Mouse (Mus musculus): ENCODE measurements around the gene Fam83e. TPM values are rescaled to one million over a fixed set of nuclear protein-coding genes. Genes with fewer than 3 reads are reported as not detected.
A peak's percentile ranks its signal among the peaks of the same experiment; 100 is the strongest.

The Fam83e gene
- polyA plus RNA-seq, 1 experiment from 2014 or later, result 0.80 TPM

DNA sequence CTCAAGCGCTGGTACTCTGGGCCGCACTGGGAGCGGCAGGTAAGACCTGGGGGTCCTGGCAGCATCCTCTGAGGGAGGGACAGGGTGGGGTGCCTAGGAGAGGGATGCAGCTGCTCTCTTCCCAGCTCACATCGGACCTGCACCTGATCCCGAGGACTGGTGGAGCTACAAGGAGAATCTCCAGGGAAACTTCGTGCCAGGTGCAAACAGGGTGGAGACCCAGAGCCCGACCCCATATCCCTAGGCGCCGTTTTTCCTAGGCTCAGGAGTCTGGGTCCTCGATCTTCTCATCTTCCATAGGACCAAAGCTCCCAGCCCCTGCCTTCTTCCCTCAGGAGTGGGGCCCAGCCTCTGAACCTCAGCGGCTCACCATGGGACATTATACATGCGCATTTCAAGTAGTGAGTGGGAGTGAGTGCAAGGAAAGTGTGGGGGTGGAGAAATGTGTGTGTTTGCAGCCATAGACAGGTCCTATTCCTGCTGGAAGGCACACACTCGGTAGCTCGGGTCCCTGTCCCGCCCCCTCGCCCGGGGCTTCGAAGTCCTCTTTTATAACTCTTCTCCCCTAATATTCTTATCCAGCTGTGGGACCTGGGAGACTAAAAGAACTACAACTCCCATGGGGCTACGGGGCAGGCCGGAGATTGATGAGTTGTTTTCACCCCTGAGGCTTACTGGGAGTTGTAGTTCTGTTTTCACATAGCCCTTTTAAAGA lies 20.6 kb upstream of the Fam83e start:
- no peaks in the 10 kb centered on the region for H3K9me3 ChIP-seq (ENCODE audit: control insufficient read depth, low read length)
- WGBS, result 1% methylated on average over 20 of the region's 20 CpGs
- peak; percentile 28; the same call in 1 of the 2 replicates for ATAC-seq (replicated peaks; ENCODE audit: low FRiP score)
- peak overlapping the region; percentile 70 for H3K4me2 ChIP-seq (ENCODE audit: low read depth, low read length, severe bottlenecking)
- peaks cover 11% of the 10 kb centered on the region for H3K4me1 ChIP-seq (replicated peaks; ENCODE audit: control insufficient read depth, insufficient read depth, low read length)
- no peak overlapping the region for H3K27ac ChIP-seq (ENCODE audit: low read depth, low read length)
- H3K9ac ChIP-seq (ENCODE audit: low read length), result peak overlapping the region; percentile 62
- H3K27me3 ChIP-seq (ENCODE audit: control insufficient read depth, insufficient read depth, low read length), result peaks cover 20% of the 10 kb centered on the region
- DNase-seq (ENCODE audit: low spot score), result peak; percentile 76
- H3K36me3 ChIP-seq (ENCODE audit: control insufficient read depth, insufficient read depth, low read length), result no peaks in the 10 kb centered on the region
- peak overlapping the region; percentile 32 for H3K4me3 ChIP-seq (ENCODE audit: low read depth, low read length)

DNA sequence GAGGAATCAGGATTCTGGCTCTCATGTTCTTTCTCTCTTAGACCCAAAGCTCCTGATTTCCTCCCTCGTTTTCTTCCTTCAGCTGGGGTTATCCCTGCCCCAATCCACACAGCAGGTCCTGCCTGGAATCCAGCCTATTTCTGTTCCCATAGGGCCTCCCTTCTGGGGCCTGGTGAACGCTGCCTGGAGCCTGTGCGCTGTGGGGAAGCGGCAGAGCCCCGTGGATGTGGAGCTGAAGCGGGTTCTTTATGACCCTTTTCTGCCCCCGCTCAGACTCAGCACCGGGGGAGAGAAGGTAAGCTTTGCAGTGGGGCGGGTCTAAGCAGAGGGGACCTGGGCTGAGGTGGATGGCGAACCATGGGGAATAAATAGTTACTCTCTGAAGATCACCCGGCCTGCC lies 19.9 kb upstream of the Fam83e start:
- DNase-seq (ENCODE audit: low spot score) (peak; percentile 56), ATAC-seq (replicated peaks; ENCODE audit: low FRiP score) (no peak)
- Histone ChIP-seq H3K36me3 (ENCODE audit: control insufficient read depth, insufficient read depth, low read length) (no peaks in the 10 kb centered on the region), H3K9me3 (ENCODE audit: control insufficient read depth, low read length) (no peaks in the 10 kb centered on the region), H3K9ac (ENCODE audit: low read length) (peak overlapping the region; percentile 4; the same call in 1 of the 2 replicates), H3K4me1 (replicated peaks; ENCODE audit: control insufficient read depth, insufficient read depth, low read length) (peaks cover 17% of the 10 kb centered on the region), H3K4me2 (ENCODE audit: low read depth, low read length, severe bottlenecking) (peak overlapping the region; percentile 3; the same call in 1 of the 2 replicates), H3K4me3 (ENCODE audit: low read depth, low read length) (no peak overlapping the region), H3K27ac (ENCODE audit: low read depth, low read length) (no peak overlapping the region), H3K27me3 (ENCODE audit: control insufficient read depth, insufficient read depth, low read length) (peaks cover 20% of the 10 kb centered on the region)
- WGBS, result 28% methylated on average over 11 of the region's 11 CpGs

DNA sequence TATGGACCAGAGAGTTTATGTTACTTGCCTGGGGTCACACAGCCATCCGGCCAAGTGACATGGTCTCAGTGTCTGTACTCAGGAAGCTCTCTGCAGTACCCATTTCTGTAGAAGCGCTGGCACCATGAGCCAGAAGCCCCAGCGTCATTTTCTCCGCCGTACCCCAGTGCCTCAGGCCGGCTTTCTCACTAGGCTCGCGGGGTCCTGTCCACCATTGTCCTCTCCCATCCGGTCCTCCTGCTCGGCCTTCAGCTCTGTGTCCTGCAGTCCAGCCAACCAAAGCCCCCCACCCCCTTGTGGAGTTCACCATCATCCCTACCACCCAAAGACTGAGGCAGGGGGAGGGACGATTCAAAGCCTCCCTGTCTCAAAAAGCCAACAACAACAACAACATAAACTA lies 19.4 kb upstream of the Fam83e start:
- H3K9ac ChIP-seq (ENCODE audit: low read length), result no peak overlapping the region
- H3K4me2 ChIP-seq (ENCODE audit: low read depth, low read length, severe bottlenecking), result no peak overlapping the region
- ATAC-seq (replicated peaks; ENCODE audit: low FRiP score) (no peak), DNase-seq (ENCODE audit: low spot score) (peak; percentile 47)
- no peaks in the 10 kb centered on the region for H3K9me3 ChIP-seq (ENCODE audit: control insufficient read depth, low read length)
- H3K4me1 ChIP-seq (replicated peaks; ENCODE audit: control insufficient read depth, insufficient read depth, low read length), result peaks cover 22% of the 10 kb centered on the region
- peaks cover 20% of the 10 kb centered on the region for H3K27me3 ChIP-seq (ENCODE audit: control insufficient read depth, insufficient read depth, low read length)
- no peak overlapping the region for H3K27ac ChIP-seq (ENCODE audit: low read depth, low read length)
- H3K4me3 ChIP-seq (ENCODE audit: low read depth, low read length), result no peak overlapping the region
- no peaks in the 10 kb centered on the region for H3K36me3 ChIP-seq (ENCODE audit: control insufficient read depth, insufficient read depth, low read length)
- WGBS, result 83% methylated on average over 11 of the region's 11 CpGs

DNA sequence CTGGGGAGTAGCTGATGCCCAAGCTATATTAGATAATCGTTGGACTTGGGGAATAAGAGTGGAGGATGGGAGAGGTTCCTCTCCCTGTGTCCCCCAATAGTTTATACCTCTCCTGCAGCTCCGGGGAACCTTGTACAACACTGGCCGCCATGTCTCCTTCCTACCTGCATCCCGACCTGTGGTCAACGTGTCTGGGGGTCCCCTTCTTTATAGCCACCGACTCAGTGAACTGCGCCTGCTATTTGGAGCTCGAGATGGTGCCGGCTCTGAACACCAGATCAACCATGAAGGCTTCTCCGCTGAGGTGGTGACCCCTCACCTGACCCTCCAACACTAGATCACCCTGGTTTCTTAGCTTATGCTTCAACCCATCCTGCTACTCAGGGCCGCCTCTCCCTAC lies 18.7 kb upstream of the Fam83e start:
- 93% methylated on average over 11 of the region's 11 CpGs for WGBS
- Histone ChIP-seq H3K4me1 (replicated peaks; ENCODE audit: control insufficient read depth, insufficient read depth, low read length) (peaks cover 23% of the 10 kb centered on the region), H3K9me3 (ENCODE audit: control insufficient read depth, low read length) (no peaks in the 10 kb centered on the region), H3K4me3 (ENCODE audit: low read depth, low read length) (no peak overlapping the region), H3K27ac (ENCODE audit: low read depth, low read length) (no peak overlapping the region), H3K4me2 (ENCODE audit: low read depth, low read length, severe bottlenecking) (no peak overlapping the region), H3K9ac (ENCODE audit: low read length) (no peak overlapping the region), H3K36me3 (ENCODE audit: control insufficient read depth, insufficient read depth, low read length) (no peaks in the 10 kb centered on the region), H3K27me3 (ENCODE audit: control insufficient read depth, insufficient read depth, low read length) (peaks cover 20% of the 10 kb centered on the region)
- ATAC-seq (replicated peaks; ENCODE audit: low FRiP score) (no peak), DNase-seq (ENCODE audit: low spot score) (no peak)

DNA sequence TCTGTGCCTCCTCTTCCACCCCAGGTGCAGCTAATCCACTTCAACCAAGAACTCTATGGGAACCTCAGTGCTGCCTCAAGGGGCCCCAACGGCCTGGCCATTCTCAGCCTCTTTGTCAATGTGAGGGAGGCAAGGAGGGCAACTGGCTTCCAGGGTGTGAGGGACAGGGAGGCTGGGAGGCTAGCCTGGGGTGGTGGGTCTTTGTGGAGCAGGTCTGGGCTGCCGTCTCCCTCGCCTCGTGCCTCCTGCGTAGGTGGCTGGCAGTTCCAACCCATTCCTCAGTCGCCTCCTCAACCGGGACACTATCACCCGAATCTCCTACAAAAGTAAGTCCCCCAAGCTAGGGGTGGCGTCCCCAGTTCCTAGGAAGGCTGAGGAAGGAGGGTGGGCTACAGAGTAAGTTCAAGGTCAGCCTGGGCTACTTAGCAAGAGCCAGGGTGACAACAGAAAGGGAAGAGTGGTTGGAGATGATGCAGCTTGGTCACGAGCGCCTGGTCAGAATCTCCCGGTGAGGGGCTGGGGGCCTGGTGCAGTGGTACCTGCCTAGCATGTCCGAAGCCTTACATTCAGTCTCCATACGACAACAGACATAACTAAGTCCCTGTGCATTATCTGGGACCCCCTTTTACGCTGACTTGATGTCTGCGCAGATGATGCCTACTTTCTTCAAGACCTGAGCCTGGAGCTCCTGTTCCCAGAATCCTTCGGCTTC lies 18.0 kb upstream of the Fam83e start:
- H3K27ac ChIP-seq (ENCODE audit: low read depth, low read length), result no peak overlapping the region
- H3K36me3 ChIP-seq (ENCODE audit: control insufficient read depth, insufficient read depth, low read length), result no peaks in the 10 kb centered on the region
- peaks cover 28% of the 10 kb centered on the region for H3K4me1 ChIP-seq (replicated peaks; ENCODE audit: control insufficient read depth, insufficient read depth, low read length)
- ATAC-seq (replicated peaks; ENCODE audit: low FRiP score) (no peak), DNase-seq (ENCODE audit: low spot score) (no peak)
- no peak overlapping the region for H3K9ac ChIP-seq (ENCODE audit: low read length)
- H3K9me3 ChIP-seq (ENCODE audit: control insufficient read depth, low read length), result no peaks in the 10 kb centered on the region
- H3K4me2 ChIP-seq (ENCODE audit: low read depth, low read length, severe bottlenecking), result no peak overlapping the region
- 88% methylated on average over 17 of the region's 17 CpGs for WGBS
- peaks cover 20% of the 10 kb centered on the region for H3K27me3 ChIP-seq (ENCODE audit: control insufficient read depth, insufficient read depth, low read length)
- H3K4me3 ChIP-seq (ENCODE audit: low read depth, low read length), result no peak overlapping the region

DNA sequence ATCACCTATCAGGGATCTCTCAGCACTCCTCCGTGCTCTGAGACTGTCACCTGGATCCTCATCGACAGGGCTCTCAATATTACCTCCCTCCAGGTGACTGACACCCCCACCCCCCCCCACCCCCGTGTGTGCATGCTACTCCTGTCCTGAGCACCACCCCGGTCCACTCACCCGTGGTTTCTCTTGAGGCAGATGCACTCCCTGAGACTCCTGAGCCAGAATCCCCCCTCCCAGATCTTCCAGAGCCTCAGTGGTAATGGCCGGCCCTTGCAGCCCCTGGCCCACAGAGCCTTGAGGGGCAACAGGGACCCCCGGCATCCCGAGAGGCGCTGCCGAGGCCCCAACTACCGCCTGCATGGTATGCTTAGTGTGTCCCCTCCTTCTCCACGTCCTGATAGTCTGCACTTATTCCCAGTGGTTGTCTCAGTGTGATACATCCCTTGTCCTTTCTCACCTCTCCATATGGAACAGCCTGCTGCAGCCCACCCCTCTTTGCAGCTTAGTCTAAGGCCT lies 17.4 kb upstream of the Fam83e start:
- peaks cover 19% of the 10 kb centered on the region for H3K27me3 ChIP-seq (ENCODE audit: control insufficient read depth, insufficient read depth, low read length)
- H3K4me3 ChIP-seq (ENCODE audit: low read depth, low read length), result peak overlapping the region; percentile 52
- H3K4me1 ChIP-seq (replicated peaks; ENCODE audit: control insufficient read depth, insufficient read depth, low read length), result peaks cover 32% of the 10 kb centered on the region
- H3K27ac ChIP-seq (ENCODE audit: low read depth, low read length), result peak overlapping the region; percentile 71; the same call in 1 of the 2 replicates
- H3K9ac ChIP-seq (ENCODE audit: low read length), result peak overlapping the region; percentile 49
- H3K9me3 ChIP-seq (ENCODE audit: control insufficient read depth, low read length), result no peaks in the 10 kb centered on the region
- H3K36me3 ChIP-seq (ENCODE audit: control insufficient read depth, insufficient read depth, low read length), result no peaks in the 10 kb centered on the region
- peak overlapping the region; percentile 98 for H3K4me2 ChIP-seq (ENCODE audit: low read depth, low read length, severe bottlenecking)
- WGBS, result 40% methylated on average over 12 of the region's 12 CpGs
- DNase-seq (ENCODE audit: low spot score) (no peak), ATAC-seq (replicated peaks; ENCODE audit: low FRiP score) (no peak)

DNA sequence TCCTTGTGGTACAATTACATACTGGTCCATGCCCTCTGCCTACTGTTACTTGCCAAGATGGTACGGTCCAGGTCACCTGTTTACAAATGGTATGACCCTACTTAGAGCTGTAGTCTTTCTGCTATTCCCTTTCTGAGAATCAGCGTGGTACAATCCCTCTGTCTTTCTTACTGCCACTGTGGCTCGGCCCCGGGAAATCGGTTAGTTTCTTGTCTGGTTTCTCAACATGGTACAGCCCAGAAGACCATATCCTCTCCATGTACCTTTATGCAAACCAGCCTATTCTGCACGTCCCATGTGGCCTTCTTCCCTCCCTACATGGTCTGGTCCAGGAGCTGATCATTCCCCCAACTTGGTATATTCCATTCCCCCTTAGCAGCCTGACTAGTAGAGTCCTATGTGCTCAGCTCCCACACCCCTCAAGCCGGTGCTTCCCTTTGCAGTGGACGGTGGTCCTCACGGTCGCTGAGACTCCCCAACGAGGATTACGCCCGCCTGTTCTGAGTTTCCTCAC lies 16.9 kb upstream of the Fam83e start:
- H3K4me1 ChIP-seq (replicated peaks; ENCODE audit: control insufficient read depth, insufficient read depth, low read length), result peaks cover 32% of the 10 kb centered on the region
- H3K27me3 ChIP-seq (ENCODE audit: control insufficient read depth, insufficient read depth, low read length), result peaks cover 14% of the 10 kb centered on the region
- WGBS, result under 1% methylated on average over 13 of the region's 13 CpGs
- H3K4me3 ChIP-seq (ENCODE audit: low read depth, low read length), result peak overlapping the region; percentile 52
- peak; percentile 72 for DNase-seq (ENCODE audit: low spot score)
- no peaks in the 10 kb centered on the region for H3K36me3 ChIP-seq (ENCODE audit: control insufficient read depth, insufficient read depth, low read length)
- peak overlapping the region; percentile 71 for H3K27ac ChIP-seq (ENCODE audit: low read depth, low read length)
- ATAC-seq (replicated peaks; ENCODE audit: low FRiP score), result peak; percentile 34
- H3K4me2 ChIP-seq (ENCODE audit: low read depth, low read length, severe bottlenecking), result peak overlapping the region; percentile 98
- no peaks in the 10 kb centered on the region for H3K9me3 ChIP-seq (ENCODE audit: control insufficient read depth, low read length)
- H3K9ac ChIP-seq (ENCODE audit: low read length), result peak overlapping the region; percentile 49

DNA sequence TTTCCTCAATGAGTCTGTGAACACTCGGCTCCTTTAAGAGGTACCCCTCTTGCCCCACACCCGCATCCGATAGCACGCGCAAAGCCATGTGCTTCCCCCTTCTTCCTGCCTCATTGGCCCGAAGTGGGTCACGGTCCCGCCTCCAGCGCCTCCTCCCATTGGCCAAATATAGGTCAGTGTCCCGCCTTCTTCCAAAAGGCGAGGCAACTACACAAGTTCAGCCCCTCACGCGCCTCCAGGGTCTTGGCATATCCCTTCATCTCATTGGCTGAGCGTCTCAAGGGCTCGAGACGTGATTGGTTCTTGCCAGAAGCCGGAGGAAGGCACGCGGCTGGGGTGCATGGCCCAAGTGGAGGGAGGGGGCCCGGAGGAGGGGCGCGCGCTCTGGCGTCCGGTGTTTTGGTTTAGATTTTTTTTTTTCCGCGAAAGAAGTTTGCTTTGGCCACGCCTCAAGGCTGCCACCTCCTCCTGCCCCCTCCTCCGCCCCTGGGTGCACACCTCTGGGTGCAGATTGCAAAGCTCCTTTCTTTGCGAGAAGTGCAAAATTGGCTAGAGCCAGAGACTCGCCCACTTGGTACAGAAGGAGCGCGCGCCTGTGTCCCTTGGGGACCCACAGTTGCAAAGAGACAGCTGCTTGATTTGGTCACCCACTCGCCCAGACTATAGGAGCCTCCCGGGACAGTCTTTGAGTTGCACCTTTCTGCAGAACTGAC lies 16.1 kb upstream of the Fam83e start, which contains the start of gene Dbp:
Gene Dbp, plus strand, starts transcription at position 359 of the 713 bp plus-strand sequence.
- DNase-seq (ENCODE audit: low spot score) (peak; percentile 99), ATAC-seq (replicated peaks; ENCODE audit: low FRiP score) (peak; percentile 85)
- under 1% methylated on average over 36 of the region's 36 CpGs for WGBS

More for the DNA sequence above, 16.1 kb upstream of the Fam83e start, which contains the start of gene Dbp:
- H3K9me3 ChIP-seq (ENCODE audit: control insufficient read depth, low read length), result no peaks in the 10 kb centered on the region
- peaks cover 6% of the 10 kb centered on the region for H3K27me3 ChIP-seq (ENCODE audit: control insufficient read depth, insufficient read depth, low read length)
- H3K36me3 ChIP-seq (ENCODE audit: control insufficient read depth, insufficient read depth, low read length), result no peaks in the 10 kb centered on the region
- peak within 1 kb of the TSS; percentile 49 for H3K9ac ChIP-seq (ENCODE audit: low read length)
- peak within 1 kb of the TSS; percentile 98 for H3K4me2 ChIP-seq (ENCODE audit: low read depth, low read length, severe bottlenecking)
- H3K4me1 ChIP-seq (replicated peaks; ENCODE audit: control insufficient read depth, insufficient read depth, low read length), result peaks cover 32% of the 10 kb centered on the region
- H3K4me3 ChIP-seq (ENCODE audit: low read depth, low read length), result peak within 1 kb of the TSS; percentile 52
- H3K27ac ChIP-seq (ENCODE audit: low read depth, low read length), result peak within 1 kb of the TSS; percentile 71
